Mouse (Mus musculus) ES-E14 (cell line): ENCODE data around the gene Etnk2. TPM values are rescaled to one million over a fixed set of nuclear protein-coding genes. Genes with fewer than 3 reads are reported as not detected.

ENCODE experiments used
- DNase-seq: peaks from one replicate; pipeline ENCODE4 v3.0.0-alpha.2; 2013; ENCODE audit warnings: low read depth, low spot score
- H3K27ac ChIP-seq: 2 replicates; pipeline ENCODE4 v1.5.1; 2012; ENCODE audit warnings: low read depth, mild to moderate bottlenecking, low read length, moderate library complexity, mixed read lengths; ENCODE audit not compliant: poor library complexity, insufficient read depth, severe bottlenecking
- H3K36me3 ChIP-seq: 2 replicates; pipeline ENCODE4 v1.6.1; 2012; ENCODE audit warnings: mild to moderate bottlenecking, low read length, moderate library complexity, mixed read lengths; ENCODE audit not compliant: control insufficient read depth, poor library complexity, insufficient read depth, severe bottlenecking
- H3K4me1 ChIP-seq, 2 experiments: fragments of 150-350 bp in 1 of 2; sonication (generic) in 1 of 2; 2 replicates each; pipeline ENCODE4 v1.6.1; 2012; ENCODE audit warnings: low read length in 2 of 2, mild to moderate bottlenecking in 1 of 2, mixed read lengths in 1 of 2; ENCODE audit not compliant: control insufficient read depth in 2 of 2, insufficient read depth in 2 of 2, poor library complexity in 1 of 2
- H3K4me3 ChIP-seq, 2 experiments: fragments of 150-350 bp in 1 of 2; sonication (generic) in 1 of 2; 2 replicates each; pipeline ENCODE4 v1.5.1; 2012; ENCODE audit warnings: low read length in 2 of 2, low read depth in 1 of 2, mild to moderate bottlenecking in 1 of 2, mixed read lengths in 1 of 2; ENCODE audit not compliant: insufficient read depth in 1 of 2, poor library complexity in 1 of 2, severe bottlenecking in 1 of 2
- H3K9ac ChIP-seq: 2 replicates; pipeline ENCODE4 v1.6.1; 2012; ENCODE audit warnings: low read depth, mild to moderate bottlenecking, low read length, mixed read lengths; ENCODE audit not compliant: poor library complexity, insufficient read depth, severe bottlenecking
- H3K9me3 ChIP-seq: fragments of 150-350 bp; sonication (generic); 2 replicates; pipeline ENCODE4 v1.6.1; 2012; ENCODE audit warnings: low read depth, mild to moderate bottlenecking, low read length; ENCODE audit not compliant: control insufficient read depth, insufficient read depth
- CHD2 ChIP-seq: IDR thresholded peaks from 2 replicates; pipeline ENCODE4 v1.6.1; 2014; ENCODE audit warnings: mild to moderate bottlenecking, low read depth, low read length, inconsistent platforms
- HCFC1 ChIP-seq: IDR thresholded peaks from 2 replicates; pipeline ENCODE4 v1.6.1; 2012; ENCODE audit warnings: low read length, inconsistent platforms, borderline replicate concordance; ENCODE audit not compliant: insufficient read depth
- MAFK ChIP-seq: IDR thresholded peaks from 2 replicates; pipeline ENCODE4 v1.6.1; 2014; ENCODE audit warnings: mild to moderate bottlenecking, low read depth, low read length, inconsistent platforms; ENCODE audit not compliant: insufficient read depth
- ZC3H11A ChIP-seq: IDR thresholded peaks from 2 replicates; pipeline ENCODE4 v1.6.1; 2012; ENCODE audit warnings: low read depth, mild to moderate bottlenecking, inconsistent platforms, low read length, borderline replicate concordance
- ZNF384 ChIP-seq: IDR thresholded peaks from 2 replicates; pipeline ENCODE4 v1.6.1; 2012; ENCODE audit warnings: low read depth, low read length, inconsistent platforms
- in situ Hi-C, 2 experiments: fragments of 600-800 bp; cut with MboI; formaldehyde crosslinking; loops; one replicate each; pipeline ENCODE4 v1.15.1; 2025; ENCODE audit warnings: low sequenced_read_pairs in 2 of 2, inconsistent platforms in 1 of 2; ENCODE audit not compliant: unreplicated experiment in 2 of 2
- total RNA-seq: library from RNA; depleted of rRNA; stranded (reverse); fragments of 300-350 nt; gene quantifications from 2 replicates; pipeline ENCODE4 v1.2.3, GENCODE M21; 2012

Gene Etnk2
- total RNA-seq, 1 experiment = 4.8 TPM

- no peaks in the 10 kb centered on the region for H3K36me3 ChIP-seq
- H3K9ac ChIP-seq = no peak overlapping the region
- H3K4me3 ChIP-seq = no peak overlapping the region
- no peak for DNase-seq
- TF ChIP-seq MAFK (no peak), CHD2 (no peak), HCFC1 (no peak), ZC3H11A (no peak), ZNF384 (no peak)
- H3K27ac ChIP-seq = no peak overlapping the region
- H3K9me3 ChIP-seq = no peaks in the 10 kb centered on the region
- in situ Hi-C loops = no loop called here
- H3K4me1 ChIP-seq = peaks cover 13 to 63% of the 10 kb centered on the region in 2 experiments
Observed at GRCm38 (mm10) chr1:133412941-133413340, 49.6 kb downstream of the Etnk2 start.

DNA sequence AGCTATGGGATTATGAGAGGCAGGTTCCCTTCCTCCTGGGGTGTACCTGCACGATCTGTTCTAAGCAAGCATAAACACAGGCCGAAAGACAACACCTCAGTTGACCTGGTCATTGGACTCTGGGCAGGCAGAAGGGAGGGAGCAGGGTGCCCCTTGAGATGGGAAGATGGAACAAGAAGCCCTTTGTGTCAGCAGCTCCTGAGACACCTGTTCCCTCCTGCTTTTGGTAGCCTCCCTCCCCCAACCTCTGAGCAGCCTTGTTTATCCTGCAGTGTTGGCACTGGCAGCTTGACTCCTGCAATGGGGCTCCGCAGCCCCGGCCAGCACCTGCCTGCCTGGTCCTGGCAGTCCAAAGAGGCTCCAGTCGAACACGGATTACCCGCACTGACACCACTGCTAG is 51.7 kb downstream of the Etnk2 start:
- H3K9me3 ChIP-seq = no peaks in the 10 kb centered on the region
- DNase-seq = no peak
- no peak overlapping the region for H3K9ac ChIP-seq
- no peaks in the 10 kb centered on the region for H3K36me3 ChIP-seq
- peaks cover 16 to 53% of the 10 kb centered on the region in 2 experiments for H3K4me1 ChIP-seq
- no peak for TF ChIP-seq ZC3H11A
- TF ChIP-seq ZNF384 = no peak
- no peak for TF ChIP-seq HCFC1
- no peak for TF ChIP-seq CHD2
- TF ChIP-seq MAFK = no peak
- H3K4me3 ChIP-seq = no peak overlapping the region
- H3K27ac ChIP-seq = no peak overlapping the region
- in situ Hi-C loops = no loop called here

GRCm38 (mm10) chr1:133415505-133415904 is 52.1 kb downstream of the Etnk2 start:
- no peaks in the 10 kb centered on the region for H3K9me3 ChIP-seq
- no peak overlapping the region for H3K4me3 ChIP-seq
- H3K9ac ChIP-seq = no peak overlapping the region
- DNase-seq = no peak
- no peaks in the 10 kb centered on the region for H3K36me3 ChIP-seq
- in situ Hi-C loops = no loop called here
- H3K4me1 ChIP-seq = peaks cover 16 to 51% of the 10 kb centered on the region in 2 experiments
- TF ChIP-seq ZNF384 (no peak), ZC3H11A (no peak), HCFC1 (no peak), MAFK (no peak), CHD2 (no peak)
- H3K27ac ChIP-seq = no peak overlapping the region

DNA sequence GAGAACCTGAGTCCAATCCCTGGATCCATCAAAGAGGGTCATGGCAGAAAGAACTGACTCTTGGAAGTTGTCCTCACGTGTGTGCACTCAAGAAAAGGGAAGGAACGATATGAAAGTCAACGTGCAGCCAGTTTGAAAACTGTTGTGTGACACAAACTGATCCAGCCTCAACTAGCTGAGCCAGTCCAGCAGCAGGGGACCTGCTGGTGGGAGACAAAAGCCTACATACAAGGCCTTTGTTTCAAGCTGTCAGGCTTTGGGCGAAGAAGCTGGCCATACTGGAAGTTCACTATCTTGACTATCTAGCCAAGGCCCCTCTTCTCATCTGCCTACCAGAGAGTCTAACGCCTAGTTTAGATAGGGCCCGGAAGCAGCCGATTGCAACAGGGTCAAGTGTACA is 53.1 kb downstream of the Etnk2 start:
- no peaks in the 10 kb centered on the region for H3K9me3 ChIP-seq
- H3K36me3 ChIP-seq = no peaks in the 10 kb centered on the region
- no peak overlapping the region for H3K9ac ChIP-seq
- TF ChIP-seq CHD2 (no peak), ZNF384 (no peak), MAFK (no peak), HCFC1 (no peak), ZC3H11A (no peak)
- H3K4me3 ChIP-seq = no peak overlapping the region
- no peak overlapping the region for H3K27ac ChIP-seq
- in situ Hi-C loops = no loop called here
- DNase-seq = no peak
- H3K4me1 ChIP-seq = peaks cover 12 to 48% of the 10 kb centered on the region in 2 experiments

GRCm38 (mm10) chr1:133417113-133417512 is 53.7 kb downstream of the Etnk2 start:
- Histone ChIP-seq H3K36me3 (no peaks in the 10 kb centered on the region), H3K9me3 (no peaks in the 10 kb centered on the region), H3K4me1 (peaks cover 11 to 43% of the 10 kb centered on the region in 2 experiments), H3K4me3 (no peak overlapping the region), H3K9ac (no peak overlapping the region), H3K27ac (no peak overlapping the region)
- no peak for TF ChIP-seq ZC3H11A
- no peak for TF ChIP-seq HCFC1
- TF ChIP-seq CHD2 = no peak
- TF ChIP-seq ZNF384 = no peak
- TF ChIP-seq MAFK = no peak
- DNase-seq = no peak
- in situ Hi-C loops = no loop called here
